Mouse (Mus musculus): ENCODE data around the gene Erlin1. TPM values are rescaled to one million over a fixed set of nuclear protein-coding genes. Genes with fewer than 3 reads are reported as not detected.

The Erlin1 gene
- polyA plus RNA-seq, 1 experiment = 7.4 TPM

GRCm38 (mm10) chr19:44005025-44005424 lies 64.6 kb downstream of the Erlin1 start:
- no peaks in the 10 kb centered on the region for H3K4me1 ChIP-seq (ENCODE audit: control insufficient read depth, insufficient read depth, low read length)
- H3K4me3 ChIP-seq (replicated peaks; ENCODE audit: control insufficient read depth, low read depth, low read length) = no peak overlapping the region
- no peak overlapping the region for H3K27ac ChIP-seq (ENCODE audit: control insufficient read depth, insufficient read depth, low read depth, low read length, poor library complexity)
- 69% methylated on average over 4 of the region's 4 CpGs for WGBS
- TF ChIP-seq CTCF (IDR thresholded peaks at IDR 0.05; ENCODE audit: control insufficient read depth, insufficient read depth, low read length) = no peak
- TF ChIP-seq POLR2A (IDR thresholded peaks at IDR 0.05; ENCODE audit: borderline replicate concordance, control insufficient read depth, low read depth, low read length) = no peak

- Histone ChIP-seq H3K27ac (ENCODE audit: control insufficient read depth, insufficient read depth, low read depth, low read length, poor library complexity) (no peak overlapping the region), H3K4me1 (ENCODE audit: control insufficient read depth, insufficient read depth, low read length) (no peaks in the 10 kb centered on the region), H3K4me3 (replicated peaks; ENCODE audit: control insufficient read depth, low read depth, low read length) (no peak overlapping the region)
- no peak for TF ChIP-seq POLR2A (IDR thresholded peaks at IDR 0.05; ENCODE audit: borderline replicate concordance, control insufficient read depth, low read depth, low read length)
- no peak for TF ChIP-seq CTCF (IDR thresholded peaks at IDR 0.05; ENCODE audit: control insufficient read depth, insufficient read depth, low read length)
- 90% methylated on average over 2 of the region's 2 CpGs for WGBS
Observed at GRCm38 (mm10) chr19:44004261-44004660, 65.3 kb downstream of the Erlin1 start.

GRCm38 (mm10) chr19:44000720-44001119 lies 68.9 kb downstream of the Erlin1 start:
- 65% methylated on average over 5 of the region's 5 CpGs for WGBS
- no peak for TF ChIP-seq CTCF (IDR thresholded peaks at IDR 0.05; ENCODE audit: control insufficient read depth, insufficient read depth, low read length)
- no peak for TF ChIP-seq POLR2A (IDR thresholded peaks at IDR 0.05; ENCODE audit: borderline replicate concordance, control insufficient read depth, low read depth, low read length)
- H3K27ac ChIP-seq (ENCODE audit: control insufficient read depth, insufficient read depth, low read depth, low read length, poor library complexity) = no peak overlapping the region

GRCm38 (mm10) chr19:44000061-44000460 lies 69.5 kb downstream of the Erlin1 start:
- Histone ChIP-seq H3K4me3 (replicated peaks; ENCODE audit: control insufficient read depth, low read depth, low read length) (no peak overlapping the region), H3K27ac (ENCODE audit: control insufficient read depth, insufficient read depth, low read depth, low read length, poor library complexity) (no peak overlapping the region), H3K4me1 (ENCODE audit: control insufficient read depth, insufficient read depth, low read length) (no peaks in the 10 kb centered on the region)
- no peak for TF ChIP-seq CTCF (IDR thresholded peaks at IDR 0.05; ENCODE audit: control insufficient read depth, insufficient read depth, low read length)
- no peak for TF ChIP-seq POLR2A (IDR thresholded peaks at IDR 0.05; ENCODE audit: borderline replicate concordance, control insufficient read depth, low read depth, low read length)
- 61% methylated on average over 1 of the region's 1 CpGs for WGBS

More at GRCm38 (mm10) chr19:44000720-44001119, 68.9 kb downstream of the Erlin1 start:
- H3K4me3 ChIP-seq (replicated peaks; ENCODE audit: control insufficient read depth, low read depth, low read length) = no peak overlapping the region
- H3K4me1 ChIP-seq (ENCODE audit: control insufficient read depth, insufficient read depth, low read length) = no peaks in the 10 kb centered on the region

- TF ChIP-seq POLR2A (IDR thresholded peaks at IDR 0.05; ENCODE audit: borderline replicate concordance, control insufficient read depth, low read depth, low read length) (no peak), CTCF (IDR thresholded peaks at IDR 0.05; ENCODE audit: control insufficient read depth, insufficient read depth, low read length) (no peak)
- H3K27ac ChIP-seq (ENCODE audit: control insufficient read depth, insufficient read depth, low read depth, low read length, poor library complexity) = no peak overlapping the region
- 77% methylated on average over 11 of the region's 11 CpGs for WGBS
- H3K4me3 ChIP-seq (replicated peaks; ENCODE audit: control insufficient read depth, low read depth, low read length) = no peak overlapping the region
- H3K4me1 ChIP-seq (ENCODE audit: control insufficient read depth, insufficient read depth, low read length) = no peaks in the 10 kb centered on the region
Observed at GRCm38 (mm10) chr19:43998802-43999527, 70.6 kb downstream of the Erlin1 start.

GRCm38 (mm10) chr19:43998101-43998500 lies 71.5 kb downstream of the Erlin1 start:
- WGBS = 78% methylated on average over 10 of the region's 10 CpGs
- no peak overlapping the region for H3K27ac ChIP-seq (ENCODE audit: control insufficient read depth, insufficient read depth, low read depth, low read length, poor library complexity)
- no peak overlapping the region for H3K4me3 ChIP-seq (replicated peaks; ENCODE audit: control insufficient read depth, low read depth, low read length)
- TF ChIP-seq POLR2A (IDR thresholded peaks at IDR 0.05; ENCODE audit: borderline replicate concordance, control insufficient read depth, low read depth, low read length) = no peak
- no peak for TF ChIP-seq CTCF (IDR thresholded peaks at IDR 0.05; ENCODE audit: control insufficient read depth, insufficient read depth, low read length)
- no peaks in the 10 kb centered on the region for H3K4me1 ChIP-seq (ENCODE audit: control insufficient read depth, insufficient read depth, low read length)

- no peak for TF ChIP-seq POLR2A (IDR thresholded peaks at IDR 0.05; ENCODE audit: borderline replicate concordance, control insufficient read depth, low read depth, low read length)
- no peak for TF ChIP-seq CTCF (IDR thresholded peaks at IDR 0.05; ENCODE audit: control insufficient read depth, insufficient read depth, low read length)
- 80% methylated on average over 7 of the region's 7 CpGs for WGBS
Observed at GRCm38 (mm10) chr19:43995427-43995826, 74.2 kb downstream of the Erlin1 start.

GRCm38 (mm10) chr19:43992464-43992863 lies 77.1 kb downstream of the Erlin1 start:
- Histone ChIP-seq H3K4me1 (ENCODE audit: control insufficient read depth, insufficient read depth, low read length) (no peaks in the 10 kb centered on the region), H3K4me3 (replicated peaks; ENCODE audit: control insufficient read depth, low read depth, low read length) (no peak overlapping the region), H3K27ac (ENCODE audit: control insufficient read depth, insufficient read depth, low read depth, low read length, poor library complexity) (no peak overlapping the region)
- no peak for TF ChIP-seq POLR2A (IDR thresholded peaks at IDR 0.05; ENCODE audit: borderline replicate concordance, control insufficient read depth, low read depth, low read length)
- TF ChIP-seq CTCF (IDR thresholded peaks at IDR 0.05; ENCODE audit: control insufficient read depth, insufficient read depth, low read length) = no peak
- WGBS = 70% methylated on average over 4 of the region's 4 CpGs

More at GRCm38 (mm10) chr19:43995427-43995826, 74.2 kb downstream of the Erlin1 start:
- Histone ChIP-seq H3K27ac (ENCODE audit: control insufficient read depth, insufficient read depth, low read depth, low read length, poor library complexity) (no peak overlapping the region), H3K4me3 (replicated peaks; ENCODE audit: control insufficient read depth, low read depth, low read length) (no peak overlapping the region), H3K4me1 (ENCODE audit: control insufficient read depth, insufficient read depth, low read length) (no peaks in the 10 kb centered on the region)
